Mouse (Mus musculus): ENCODE measurements around the gene Phc1. TPM values are rescaled to one million over a fixed set of nuclear protein-coding genes. Genes with fewer than 3 reads are reported as not detected.

Gene Phc1
- polyA plus RNA-seq, 1 experiment from 2014 or later, result 29.6 TPM

- H3K9me3 ChIP-seq (replicated peaks; ENCODE audit: control insufficient read depth, low read length), result no peaks in the 10 kb centered on the region
- peaks cover 2% of the 10 kb centered on the region; the same call in 1 of the 2 replicates for H3K4me1 ChIP-seq (ENCODE audit: control insufficient read depth, insufficient read depth, low read length)
- no peak overlapping the region for H3K27ac ChIP-seq (replicated peaks; ENCODE audit: low read depth, low read length)
- no peaks in the 10 kb centered on the region for H3K36me3 ChIP-seq (replicated peaks; ENCODE audit: control insufficient read depth, insufficient read depth, low read depth, low read length)
- H3K4me3 ChIP-seq (ENCODE audit: low read depth, low read length), result no peak overlapping the region; the same call in 1 of the 2 replicates
- no peak for DNase-seq (ENCODE audit: low spot score)
- H3K9ac ChIP-seq (replicated peaks; ENCODE audit: low read length), result no peak overlapping the region
- ATAC-seq (replicated peaks; ENCODE audit: insufficient number of reproducible peaks, low FRiP score, low TSS enrichment, low read depth), result no peak
- no peaks in the 10 kb centered on the region for H3K27me3 ChIP-seq (ENCODE audit: control insufficient read depth, insufficient read depth, low read length)
- 63% methylated on average over 6 of the region's 6 CpGs for WGBS
- no peak overlapping the region for H3K4me2 ChIP-seq (ENCODE audit: low read depth, low read length)
These were observed 32.2 kb downstream of the Phc1 start for GRCm38 (mm10) chr6:122308136-122308504.

DNA sequence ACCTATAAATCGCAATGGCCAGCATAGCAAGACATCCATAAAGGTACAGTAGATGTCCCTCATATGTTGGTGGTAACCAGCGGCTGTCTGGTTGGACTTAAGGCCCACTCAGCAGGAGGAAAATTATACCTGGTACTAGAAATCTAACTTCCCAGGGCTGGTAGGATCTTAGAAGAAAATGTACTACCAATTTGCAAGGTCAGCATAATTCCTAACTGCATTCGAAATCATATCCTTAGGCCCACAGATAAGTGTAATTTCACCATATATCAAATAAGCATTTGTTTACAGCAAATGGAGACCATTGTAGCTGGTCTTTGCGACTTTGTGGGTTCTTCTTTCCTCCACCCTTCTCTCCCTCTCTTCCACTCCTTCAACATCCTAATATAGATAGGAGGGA is 33.7 kb downstream of the Phc1 start:
- no peak for ATAC-seq (replicated peaks; ENCODE audit: insufficient number of reproducible peaks, low FRiP score, low TSS enrichment, low read depth)
- H3K36me3 ChIP-seq (replicated peaks; ENCODE audit: control insufficient read depth, insufficient read depth, low read depth, low read length), result no peaks in the 10 kb centered on the region
- 85% methylated on average over 4 of the region's 4 CpGs for WGBS

DNA sequence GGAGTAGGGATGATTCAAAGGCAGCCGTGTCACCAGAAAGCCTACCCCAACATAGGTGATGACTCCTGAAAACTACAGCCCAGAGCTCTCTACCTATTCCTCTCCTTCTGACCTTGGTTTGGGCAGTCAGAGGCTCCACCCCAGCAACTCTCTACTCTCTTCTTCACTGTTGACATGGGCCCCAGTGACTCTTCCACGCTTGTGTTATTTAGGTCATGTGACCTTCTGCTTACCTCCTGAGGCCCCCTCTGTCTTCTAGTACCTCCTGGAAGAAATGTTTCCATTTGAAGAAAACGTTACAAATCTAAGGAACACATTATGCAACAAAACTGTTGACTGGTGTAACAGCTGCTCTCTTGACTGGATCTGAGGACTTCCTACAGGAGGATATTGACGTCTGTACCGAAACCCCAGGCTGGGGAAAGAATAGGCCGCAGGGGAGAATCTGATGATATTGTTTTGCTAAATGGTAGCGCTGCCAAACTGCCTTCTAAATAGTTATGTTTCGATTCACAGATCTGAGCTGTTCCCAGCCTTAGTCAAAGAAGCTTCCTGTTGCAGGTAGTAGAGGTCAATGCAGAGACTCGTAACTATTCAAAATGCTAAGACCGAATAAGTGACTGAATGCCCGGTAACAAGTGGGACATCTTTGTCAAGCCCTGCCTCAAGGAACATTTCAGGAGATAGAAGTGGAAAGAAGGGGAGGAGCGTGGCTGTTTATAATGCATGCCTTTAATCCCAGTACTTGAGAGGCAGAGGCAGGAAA is 35.4 kb downstream of the Phc1 start:
- Histone ChIP-seq H3K27me3 (ENCODE audit: control insufficient read depth, insufficient read depth, low read length) (no peaks in the 10 kb centered on the region), H3K9me3 (replicated peaks; ENCODE audit: control insufficient read depth, low read length) (no peaks in the 10 kb centered on the region), H3K9ac (replicated peaks; ENCODE audit: low read length) (no peak overlapping the region), H3K4me3 (ENCODE audit: low read depth, low read length) (no peak overlapping the region), H3K4me2 (ENCODE audit: low read depth, low read length) (no peak overlapping the region), H3K4me1 (ENCODE audit: control insufficient read depth, insufficient read depth, low read length) (0 out of 2 replicates have a peak, but pooled peaks cover 2% of the 10 kb centered on the region), H3K36me3 (replicated peaks; ENCODE audit: control insufficient read depth, insufficient read depth, low read depth, low read length) (no peaks in the 10 kb centered on the region), H3K27ac (replicated peaks; ENCODE audit: low read depth, low read length) (no peak overlapping the region)
- ATAC-seq (replicated peaks; ENCODE audit: insufficient number of reproducible peaks, low FRiP score, low TSS enrichment, low read depth) (no peak), DNase-seq (ENCODE audit: low spot score) (no peak)
- 82% methylated on average over 12 of the region's 12 CpGs for WGBS

More for the DNA sequence above, 33.7 kb downstream of the Phc1 start:
- Histone ChIP-seq H3K9ac (replicated peaks; ENCODE audit: low read length) (no peak overlapping the region), H3K9me3 (replicated peaks; ENCODE audit: control insufficient read depth, low read length) (no peaks in the 10 kb centered on the region), H3K4me2 (ENCODE audit: low read depth, low read length) (no peak overlapping the region), H3K27me3 (ENCODE audit: control insufficient read depth, insufficient read depth, low read length) (no peaks in the 10 kb centered on the region), H3K4me1 (ENCODE audit: control insufficient read depth, insufficient read depth, low read length) (peaks cover 2% of the 10 kb centered on the region; the same call in 1 of the 2 replicates), H3K4me3 (ENCODE audit: low read depth, low read length) (no peak overlapping the region), H3K27ac (replicated peaks; ENCODE audit: low read depth, low read length) (no peak overlapping the region)
- no peak for DNase-seq (ENCODE audit: low spot score)

- no peak overlapping the region for H3K9ac ChIP-seq (replicated peaks; ENCODE audit: low read length)
- no peak overlapping the region for H3K27ac ChIP-seq (replicated peaks; ENCODE audit: low read depth, low read length)
- H3K4me3 ChIP-seq (ENCODE audit: low read depth, low read length), result no peak overlapping the region
- no peaks in the 10 kb centered on the region for H3K36me3 ChIP-seq (replicated peaks; ENCODE audit: control insufficient read depth, insufficient read depth, low read depth, low read length)
- ATAC-seq (replicated peaks; ENCODE audit: insufficient number of reproducible peaks, low FRiP score, low TSS enrichment, low read depth) (no peak), DNase-seq (ENCODE audit: low spot score) (peak; percentile 84)
- no peaks in the 10 kb centered on the region for H3K27me3 ChIP-seq (ENCODE audit: control insufficient read depth, insufficient read depth, low read length)
- 35% methylated on average over 6 of the region's 6 CpGs for WGBS
- no peaks in the 10 kb centered on the region; the same call in 1 of the 2 replicates for H3K4me1 ChIP-seq (ENCODE audit: control insufficient read depth, insufficient read depth, low read length)
- H3K4me2 ChIP-seq (ENCODE audit: low read depth, low read length), result no peak overlapping the region
- H3K9me3 ChIP-seq (replicated peaks; ENCODE audit: control insufficient read depth, low read length), result no peaks in the 10 kb centered on the region
These were observed 36.0 kb downstream of the Phc1 start for GRCm38 (mm10) chr6:122304355-122304754.

- ATAC-seq (replicated peaks; ENCODE audit: insufficient number of reproducible peaks, low FRiP score, low TSS enrichment, low read depth) (no peak), DNase-seq (ENCODE audit: low spot score) (no peak)
- Histone ChIP-seq H3K4me2 (ENCODE audit: low read depth, low read length) (no peak overlapping the region), H3K9ac (replicated peaks; ENCODE audit: low read length) (no peak overlapping the region), H3K9me3 (replicated peaks; ENCODE audit: control insufficient read depth, low read length) (no peaks in the 10 kb centered on the region), H3K36me3 (replicated peaks; ENCODE audit: control insufficient read depth, insufficient read depth, low read depth, low read length) (no peaks in the 10 kb centered on the region), H3K4me3 (ENCODE audit: low read depth, low read length) (no peak overlapping the region), H3K27me3 (ENCODE audit: control insufficient read depth, insufficient read depth, low read length) (no peaks in the 10 kb centered on the region), H3K4me1 (ENCODE audit: control insufficient read depth, insufficient read depth, low read length) (no peaks in the 10 kb centered on the region; the same call in 1 of the 2 replicates), H3K27ac (replicated peaks; ENCODE audit: low read depth, low read length) (no peak overlapping the region)
- 81% methylated on average over 9 of the region's 9 CpGs for WGBS
These were observed 36.8 kb downstream of the Phc1 start for GRCm38 (mm10) chr6:122303526-122303925.

DNA sequence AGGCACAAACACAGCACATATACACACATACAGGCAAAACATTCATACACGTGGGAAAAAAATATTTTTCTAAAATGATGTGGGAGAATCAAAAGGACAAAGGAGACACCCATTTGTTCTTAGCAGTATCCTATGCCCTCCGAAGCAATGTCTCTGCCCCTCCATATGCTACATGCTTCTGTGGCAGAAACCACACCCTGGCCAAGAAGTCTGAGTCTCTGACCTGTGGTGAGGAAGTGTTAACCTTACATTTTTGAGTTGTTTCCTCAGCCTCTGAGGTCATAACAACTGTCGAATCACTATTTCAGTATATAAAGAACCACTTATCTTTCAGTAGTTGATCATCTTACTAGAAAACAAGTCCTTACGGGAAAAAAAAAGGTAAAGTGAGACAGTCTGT is 37.7 kb downstream of the Phc1 start:
- no peak overlapping the region for H3K9ac ChIP-seq (replicated peaks; ENCODE audit: low read length)
- ATAC-seq (replicated peaks; ENCODE audit: insufficient number of reproducible peaks, low FRiP score, low TSS enrichment, low read depth) (no peak), DNase-seq (ENCODE audit: low spot score) (no peak)
- no peaks in the 10 kb centered on the region for H3K36me3 ChIP-seq (replicated peaks; ENCODE audit: control insufficient read depth, insufficient read depth, low read depth, low read length)
- H3K27me3 ChIP-seq (ENCODE audit: control insufficient read depth, insufficient read depth, low read length), result no peaks in the 10 kb centered on the region
- H3K27ac ChIP-seq (replicated peaks; ENCODE audit: low read depth, low read length), result no peak overlapping the region
- H3K9me3 ChIP-seq (replicated peaks; ENCODE audit: control insufficient read depth, low read length), result no peaks in the 10 kb centered on the region
- H3K4me2 ChIP-seq (ENCODE audit: low read depth, low read length), result no peak overlapping the region
- WGBS, result 84% methylated on average over 4 of the region's 4 CpGs
- no peaks in the 10 kb centered on the region; the same call in 1 of the 2 replicates for H3K4me1 ChIP-seq (ENCODE audit: control insufficient read depth, insufficient read depth, low read length)
- H3K4me3 ChIP-seq (ENCODE audit: low read depth, low read length), result no peak overlapping the region

DNA sequence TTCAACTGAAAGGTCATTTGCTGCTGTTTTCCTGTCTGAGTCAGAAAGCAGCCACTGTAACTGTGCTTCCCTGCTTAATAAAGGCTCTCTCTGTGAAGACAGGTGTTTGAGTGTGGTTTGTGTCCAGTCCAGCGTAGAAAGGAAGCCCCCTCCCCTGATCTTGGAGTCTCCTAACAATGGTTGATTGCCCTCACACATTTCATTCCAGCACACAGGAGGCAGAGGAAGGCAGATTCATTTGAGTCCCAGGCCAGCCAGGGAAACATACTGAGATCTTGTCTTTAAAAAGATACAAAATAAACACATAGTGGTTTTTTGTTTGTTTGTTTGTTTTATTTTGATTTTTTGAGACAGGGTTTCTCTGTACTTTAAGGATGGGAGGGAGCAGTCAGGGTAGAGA is 38.2 kb downstream of the Phc1 start:
- H3K9me3 ChIP-seq (replicated peaks; ENCODE audit: control insufficient read depth, low read length), result no peaks in the 10 kb centered on the region
- no peaks in the 10 kb centered on the region for H3K36me3 ChIP-seq (replicated peaks; ENCODE audit: control insufficient read depth, insufficient read depth, low read depth, low read length)
- no peaks in the 10 kb centered on the region for H3K27me3 ChIP-seq (ENCODE audit: control insufficient read depth, insufficient read depth, low read length)
- no peak overlapping the region for H3K27ac ChIP-seq (replicated peaks; ENCODE audit: low read depth, low read length)
- ATAC-seq (replicated peaks; ENCODE audit: insufficient number of reproducible peaks, low FRiP score, low TSS enrichment, low read depth) (no peak), DNase-seq (ENCODE audit: low spot score) (no peak)
- no peak overlapping the region for H3K4me3 ChIP-seq (ENCODE audit: low read depth, low read length)
- WGBS, result 65% methylated on average over 1 of the region's 1 CpGs
- H3K9ac ChIP-seq (replicated peaks; ENCODE audit: low read length), result no peak overlapping the region
- H3K4me2 ChIP-seq (ENCODE audit: low read depth, low read length), result no peak overlapping the region
- no peaks in the 10 kb centered on the region; the same call in 1 of the 2 replicates for H3K4me1 ChIP-seq (ENCODE audit: control insufficient read depth, insufficient read depth, low read length)

DNA sequence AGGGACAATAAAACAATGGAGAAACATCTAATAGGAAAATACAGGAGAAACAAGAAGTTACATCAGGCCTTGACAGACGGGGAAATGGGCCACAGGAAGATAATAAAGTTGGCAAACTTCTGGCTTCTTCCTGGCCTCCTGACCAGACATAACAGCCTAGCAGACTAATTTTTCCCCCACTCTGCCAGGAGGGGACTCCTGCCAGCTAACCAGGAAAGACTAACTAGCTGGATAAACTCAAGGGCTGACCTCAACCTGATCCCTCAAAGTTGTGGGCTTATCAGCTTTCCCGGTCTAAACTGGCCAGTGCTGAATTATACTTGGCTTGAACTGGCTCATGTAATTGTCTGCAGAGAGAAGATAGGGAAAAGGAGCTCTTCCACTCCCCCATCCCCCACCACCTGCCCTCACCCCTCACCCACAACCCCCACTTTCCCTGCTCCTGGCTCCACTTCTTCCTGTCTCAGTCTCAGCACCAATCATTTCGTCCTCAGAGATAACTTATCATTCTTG is 40.7 kb downstream of the Phc1 start:
- Histone ChIP-seq H3K4me2 (ENCODE audit: low read depth, low read length) (no peak overlapping the region), H3K9ac (replicated peaks; ENCODE audit: low read length) (no peak overlapping the region), H3K9me3 (replicated peaks; ENCODE audit: control insufficient read depth, low read length) (no peaks in the 10 kb centered on the region), H3K4me3 (ENCODE audit: low read depth, low read length) (no peak overlapping the region), H3K4me1 (ENCODE audit: control insufficient read depth, insufficient read depth, low read length) (no peaks in the 10 kb centered on the region; the same call in 1 of the 2 replicates), H3K36me3 (replicated peaks; ENCODE audit: control insufficient read depth, insufficient read depth, low read depth, low read length) (no peaks in the 10 kb centered on the region), H3K27ac (replicated peaks; ENCODE audit: low read depth, low read length) (no peak overlapping the region), H3K27me3 (ENCODE audit: control insufficient read depth, insufficient read depth, low read length) (no peaks in the 10 kb centered on the region)
- 62% methylated on average over 3 of the region's 3 CpGs for WGBS
- no peak for DNase-seq (ENCODE audit: low spot score)
- no peak for ATAC-seq (replicated peaks; ENCODE audit: insufficient number of reproducible peaks, low FRiP score, low TSS enrichment, low read depth)
